Mouse (Mus musculus) embryo, embryonic 10 days (tissue): ENCODE measurements around the gene Kalrn.

ENCODE experiments used
- DNase-seq: peaks from one replicate; pipeline ENCODE4 v3.0.0-alpha.2; 2015; ENCODE audit warnings: low spot score

Gene Kalrn

DNA sequence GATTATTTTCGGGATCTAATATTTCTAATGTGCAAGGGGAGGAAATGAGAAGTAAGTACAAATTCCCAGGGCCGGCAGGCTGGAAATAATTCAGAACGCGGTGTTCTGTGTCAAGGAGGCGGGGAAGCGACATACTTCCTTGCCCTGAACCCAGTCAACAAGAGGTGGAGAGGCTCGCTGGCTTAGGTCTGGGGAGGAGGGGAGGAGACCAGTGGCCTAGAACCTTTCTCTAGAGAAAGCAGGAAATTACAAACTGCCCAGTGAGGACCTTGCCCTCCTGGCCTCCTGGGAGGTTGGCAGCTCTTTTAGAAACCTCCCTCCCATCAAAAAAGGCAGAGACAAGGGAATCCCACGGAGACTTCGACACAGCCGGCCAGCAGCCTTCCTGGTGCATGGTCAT lies 225.8 kb downstream of the Kalrn start:
- no peak for DNase-seq

DNA sequence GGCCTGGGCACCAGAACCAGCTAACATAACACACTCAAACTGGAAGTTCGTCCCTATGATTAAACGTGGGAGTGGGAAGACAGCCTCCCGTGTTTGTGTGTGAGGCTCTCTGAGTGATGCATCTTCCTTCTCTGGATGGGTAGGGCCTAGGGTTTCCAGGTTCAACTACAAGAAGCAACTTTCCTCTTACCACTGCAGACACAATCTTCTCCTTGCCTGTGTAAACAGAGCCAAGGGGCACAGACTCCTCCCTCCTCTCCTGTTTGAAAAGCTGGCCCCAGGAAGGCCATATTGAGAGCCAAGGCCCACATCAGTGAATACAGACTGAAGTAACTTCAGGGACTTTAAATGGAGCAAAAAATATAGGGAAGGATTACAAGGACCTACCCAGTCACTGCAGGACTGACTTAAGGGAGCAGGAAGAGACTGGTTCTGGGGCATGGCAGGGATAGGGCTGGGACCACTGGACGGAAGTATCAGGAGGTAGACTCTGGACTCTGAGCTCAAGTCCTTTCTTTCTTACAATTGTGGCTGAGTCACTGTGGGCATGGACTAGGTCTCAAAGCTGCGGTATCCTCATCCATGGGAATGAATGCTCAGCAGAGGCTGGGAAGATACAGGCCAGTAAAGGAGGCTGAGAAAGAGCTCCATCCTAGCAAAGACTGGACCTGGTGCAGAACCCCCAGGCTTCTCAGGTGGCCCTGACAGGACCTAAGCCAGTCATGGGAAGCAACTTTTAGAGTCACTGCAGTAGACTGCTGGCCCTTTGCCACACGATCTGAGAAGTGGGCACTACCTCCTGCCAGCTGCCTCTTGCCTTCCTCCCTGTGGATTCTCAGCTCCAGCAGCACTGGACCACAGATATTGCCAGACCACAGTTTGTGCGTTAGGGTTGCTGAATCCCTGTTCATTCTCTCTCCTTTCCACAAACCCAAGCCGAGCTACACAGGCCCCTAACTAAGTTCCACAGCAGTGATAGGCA lies 228.1 kb downstream of the Kalrn start:
- DNase-seq: no peak

DNA sequence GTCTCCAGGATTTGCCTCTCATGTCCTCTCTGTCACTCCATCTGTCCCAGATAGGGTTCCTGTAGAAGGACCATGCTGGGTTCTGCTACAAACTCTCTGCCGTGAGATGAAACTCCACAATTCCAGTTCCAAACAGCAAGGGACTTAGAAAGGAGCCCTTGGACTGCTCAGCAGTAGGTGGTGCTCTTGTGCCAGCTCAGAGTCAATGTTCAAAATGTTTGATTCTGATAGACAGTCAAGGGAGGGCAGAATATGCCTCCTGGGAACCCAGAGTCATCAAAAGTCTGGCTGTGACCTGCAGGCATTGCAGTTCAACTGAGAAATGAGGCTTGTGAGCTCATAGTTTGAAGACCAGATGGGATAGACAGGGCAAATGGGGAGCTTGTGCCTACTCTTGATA lies 229.4 kb downstream of the Kalrn start:
- DNase-seq: peak; percentile 68

DNA sequence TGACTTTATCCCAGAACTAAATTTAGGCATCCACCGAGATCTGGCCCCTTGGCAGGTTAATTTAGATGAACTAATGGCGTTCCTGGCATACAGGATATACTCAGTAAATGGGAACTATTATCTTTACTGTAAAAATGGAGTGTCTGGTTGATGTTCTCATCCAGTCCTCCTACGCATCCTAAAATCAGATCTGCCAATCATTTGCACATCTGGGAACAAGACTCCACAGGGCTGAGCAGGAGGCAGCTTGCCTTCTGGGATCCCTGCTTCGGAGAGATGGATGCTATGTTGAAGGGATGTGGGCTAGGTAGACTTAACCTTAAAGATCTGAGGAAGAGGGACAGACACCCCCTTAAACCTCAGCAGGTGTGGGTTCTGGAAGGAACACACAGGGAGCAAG lies 230.2 kb downstream of the Kalrn start:
- DNase-seq: no peak

DNA sequence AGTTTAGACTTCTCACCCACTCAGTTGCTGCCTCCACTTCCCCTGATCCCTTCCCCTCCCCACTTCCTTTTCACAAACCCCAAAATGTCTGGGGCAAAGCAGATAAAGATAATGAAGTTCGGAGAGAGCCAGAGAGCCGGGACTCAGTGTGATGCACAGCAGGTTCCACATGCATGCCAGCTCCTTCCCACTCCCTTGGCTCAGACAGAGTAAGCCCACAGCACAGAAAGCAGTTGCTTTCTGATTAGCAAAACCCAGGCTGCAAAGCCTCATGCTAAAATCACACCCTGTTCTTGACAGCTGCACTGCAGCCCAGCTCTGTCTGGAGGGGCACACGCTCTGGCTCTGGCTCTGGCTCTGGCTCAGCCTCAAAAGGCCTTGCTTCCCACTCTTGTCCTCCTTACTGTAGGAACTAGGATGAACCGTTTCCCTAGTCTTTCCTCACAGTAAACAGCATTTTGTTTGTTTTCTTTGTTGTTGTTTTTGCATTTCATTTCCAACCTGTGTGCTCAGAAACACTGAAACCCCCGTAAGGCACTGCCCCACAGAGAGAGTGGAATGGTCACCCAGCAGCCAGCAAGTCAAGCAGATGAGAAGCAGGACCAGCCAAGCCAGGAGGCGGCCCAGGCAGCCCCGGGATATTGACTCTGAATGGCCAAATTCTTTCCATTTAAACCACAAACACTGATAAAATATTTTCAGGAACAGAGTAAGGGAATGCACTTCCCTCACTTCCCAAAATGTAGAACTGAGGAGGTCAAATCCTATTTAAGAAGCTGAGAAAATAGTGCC lies 230.8 kb downstream of the Kalrn start:
- DNase-seq: no peak

DNA sequence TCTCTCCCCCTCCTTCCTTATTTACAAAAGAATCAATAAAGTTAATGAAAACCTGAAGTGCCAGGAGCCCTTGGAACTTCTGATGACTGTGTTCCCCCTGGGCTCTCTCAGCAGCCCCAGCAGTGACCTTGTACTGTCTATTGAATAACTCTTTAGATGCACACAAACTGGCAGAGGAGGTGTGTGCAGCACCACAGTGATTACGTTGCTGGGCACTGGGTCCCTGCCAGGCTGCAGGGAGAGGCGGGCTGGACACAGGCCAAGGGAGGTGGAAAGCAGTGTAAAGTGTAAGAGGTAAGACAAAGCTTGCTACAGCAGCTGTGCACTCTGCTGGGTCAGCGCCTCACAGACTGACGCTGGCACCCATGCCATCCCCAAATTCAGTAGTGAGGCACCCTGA lies 238.4 kb downstream of the Kalrn start:
- no peak for DNase-seq

DNA sequence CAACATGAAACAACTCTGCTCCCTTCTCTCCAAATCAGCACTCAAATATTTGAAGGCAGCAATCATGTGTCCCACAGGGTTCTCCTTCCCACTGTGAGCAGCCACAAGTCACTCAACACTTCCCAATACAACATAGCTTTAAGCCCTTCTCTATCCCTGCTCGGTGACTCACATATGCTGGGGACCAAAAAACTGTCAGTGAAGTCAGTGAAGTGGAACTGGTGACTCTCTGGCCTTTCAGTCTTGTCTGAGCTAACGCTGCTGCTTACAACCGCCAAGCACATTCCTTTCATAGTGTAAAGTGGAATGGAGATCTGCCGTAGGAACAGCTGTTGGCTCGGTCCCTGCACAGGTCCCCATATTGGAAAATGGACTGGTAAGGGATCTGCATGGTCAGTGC lies 241.7 kb downstream of the Kalrn start:
- peak; percentile 48 for DNase-seq

DNA sequence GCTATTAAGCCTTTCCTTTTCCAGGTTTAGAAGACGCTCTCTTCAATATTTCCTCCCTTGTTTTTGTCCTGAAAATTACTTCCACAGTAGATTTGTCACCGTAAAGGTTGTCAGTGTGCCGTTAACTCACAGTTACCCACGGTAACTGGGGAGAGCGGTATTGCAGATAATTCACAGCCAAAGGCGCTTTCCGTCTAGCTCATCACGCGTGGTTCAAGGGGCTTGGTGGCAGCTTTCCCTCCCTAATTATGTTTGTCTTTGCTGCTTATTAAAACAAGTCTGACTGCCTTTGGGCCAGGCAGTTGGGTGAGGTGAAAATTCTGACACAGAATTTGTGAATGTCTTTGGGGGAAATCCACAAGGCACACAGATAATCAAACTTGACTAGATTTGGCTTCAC lies 243.5 kb downstream of the Kalrn start:
- DNase-seq: no peak

DNA sequence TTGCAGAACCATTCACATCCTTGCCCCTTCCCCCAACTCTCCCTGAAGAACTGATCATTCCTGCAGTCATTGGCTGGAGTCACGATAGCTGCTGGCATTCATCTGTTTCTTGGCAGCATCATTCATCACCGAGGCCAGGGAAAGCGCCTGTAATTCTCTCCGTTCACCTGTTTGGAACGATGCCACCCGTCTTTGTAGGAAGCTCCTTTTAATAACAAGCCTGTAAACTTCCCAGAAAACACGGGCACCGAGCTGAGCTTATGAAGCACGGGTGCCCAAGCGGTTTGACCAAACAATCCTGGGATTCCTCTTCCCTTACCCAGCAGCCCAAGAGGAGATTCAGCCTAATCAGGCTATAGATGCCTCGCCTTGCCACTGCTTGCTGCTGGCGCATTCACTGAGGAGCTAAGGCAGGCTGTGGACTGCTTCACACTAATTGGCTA lies 243.9 kb downstream of the Kalrn start:
- no peak for DNase-seq

DNA sequence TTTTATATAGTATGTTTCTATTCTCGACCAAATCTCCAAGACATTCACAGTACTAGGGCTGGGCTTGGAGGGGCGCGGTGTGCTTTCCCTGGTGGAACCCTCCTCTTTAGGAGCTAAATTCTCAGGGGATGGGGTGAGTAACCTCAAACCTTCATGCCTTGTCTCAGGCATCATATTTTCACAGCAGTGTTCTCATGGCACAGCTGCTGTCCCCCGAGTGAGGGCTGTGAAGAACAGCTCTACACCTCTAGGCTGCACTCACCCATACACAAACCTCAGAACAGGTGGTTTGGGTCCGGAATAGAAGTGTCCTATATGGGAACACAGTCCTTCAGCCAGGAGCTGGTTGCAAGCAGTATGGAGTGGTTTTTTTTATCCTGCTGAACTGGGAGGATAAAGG lies 245.4 kb downstream of the Kalrn start:
- no peak for DNase-seq

DNA sequence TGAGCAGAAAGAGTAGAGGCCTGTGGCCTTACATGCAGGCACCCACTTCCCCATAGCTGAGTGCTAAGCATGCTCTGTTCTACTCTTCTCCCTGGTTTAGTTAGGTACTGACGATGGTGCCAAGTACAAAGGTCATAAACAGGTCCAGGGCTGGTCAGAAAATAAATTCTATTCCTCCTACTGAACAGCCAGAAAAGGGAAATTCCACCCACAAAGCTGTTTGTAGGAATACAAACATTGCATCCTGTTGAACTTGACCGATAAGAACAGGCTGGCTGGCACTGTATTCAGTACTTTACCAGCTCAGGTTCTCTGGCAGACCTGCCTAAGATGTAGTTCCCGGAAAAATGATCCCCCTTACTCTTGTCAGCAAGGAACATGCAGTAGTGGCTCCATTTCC lies 247.5 kb downstream of the Kalrn start:
- no peak for DNase-seq

DNA sequence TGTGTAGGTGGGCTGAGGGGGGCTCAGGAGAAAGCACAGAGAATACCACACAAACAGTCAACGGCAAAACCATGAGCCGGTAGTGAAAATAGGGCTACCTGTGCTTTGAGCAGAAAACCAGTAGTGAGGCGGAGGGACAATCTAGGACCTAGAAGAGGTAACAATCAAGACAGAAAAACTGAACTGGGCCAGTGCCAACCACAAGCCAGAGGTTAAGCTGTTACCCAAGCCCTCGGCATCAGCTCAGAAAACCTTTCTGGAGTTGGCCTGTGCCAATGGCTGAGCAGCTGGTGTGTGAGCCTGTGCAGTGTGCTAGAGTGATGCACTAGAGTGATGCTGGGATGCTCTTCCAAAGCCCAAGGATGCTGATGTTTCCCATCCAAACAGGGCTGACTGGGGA lies 248.2 kb downstream of the Kalrn start:
- no peak for DNase-seq

DNA sequence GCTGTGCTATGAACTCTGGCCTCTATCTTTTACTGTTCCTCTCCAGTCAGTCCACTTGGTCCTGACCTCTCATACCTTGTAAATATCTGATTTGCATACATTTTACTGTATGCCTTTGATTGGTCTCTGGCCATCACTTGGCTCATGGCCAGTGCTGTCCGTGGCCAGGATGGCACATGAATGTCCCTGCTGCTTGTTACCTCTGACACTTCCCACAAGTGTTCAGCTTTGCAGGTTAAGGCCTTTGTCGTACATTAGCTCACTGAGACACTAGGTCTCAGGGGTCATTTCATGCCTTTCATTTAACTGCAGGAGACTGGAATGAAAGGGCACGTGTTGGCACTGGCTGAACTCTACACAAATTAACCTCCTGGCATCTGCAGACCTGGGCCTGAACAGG lies 248.6 kb downstream of the Kalrn start:
- no peak for DNase-seq

DNA sequence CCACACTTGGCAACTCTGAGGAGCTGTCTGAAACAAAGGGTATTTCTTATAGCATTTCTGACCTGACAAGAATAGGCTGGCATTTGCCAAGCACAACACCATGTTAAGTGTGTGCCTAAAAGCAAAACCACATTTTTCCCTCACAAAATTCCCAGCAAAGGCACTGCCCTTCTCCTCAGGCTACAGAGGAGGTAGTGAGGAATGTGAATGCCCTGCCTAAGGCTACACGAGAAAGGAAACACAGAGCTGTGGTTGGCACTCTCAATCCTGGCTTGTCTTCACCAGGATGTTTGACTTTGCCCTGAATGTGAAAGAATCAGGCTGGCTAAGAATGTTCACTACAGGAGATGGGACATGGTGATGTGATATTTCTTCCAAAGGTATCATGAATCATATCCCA lies 249.8 kb downstream of the Kalrn start:
- DNase-seq: no peak

DNA sequence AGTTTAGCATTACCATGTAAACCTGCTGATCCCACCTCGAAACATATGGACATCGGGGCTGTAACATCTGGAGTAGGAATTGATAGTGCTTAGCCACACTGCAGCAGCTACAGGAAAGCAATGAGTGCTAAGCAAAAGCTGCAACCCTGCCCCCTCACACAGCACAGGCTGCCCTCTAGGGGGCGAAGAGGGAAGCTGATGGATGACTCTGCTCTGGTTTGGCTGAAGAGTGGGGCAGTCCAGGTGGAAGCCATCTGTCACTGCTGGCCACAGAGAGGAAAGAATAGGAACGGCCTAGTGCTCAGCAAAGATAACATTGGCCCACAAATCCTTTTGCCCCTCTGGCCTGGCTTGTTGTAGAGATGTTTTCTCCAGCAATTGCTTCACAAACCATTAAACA lies 250.8 kb downstream of the Kalrn start:
- DNase-seq: peak; percentile 89

DNA sequence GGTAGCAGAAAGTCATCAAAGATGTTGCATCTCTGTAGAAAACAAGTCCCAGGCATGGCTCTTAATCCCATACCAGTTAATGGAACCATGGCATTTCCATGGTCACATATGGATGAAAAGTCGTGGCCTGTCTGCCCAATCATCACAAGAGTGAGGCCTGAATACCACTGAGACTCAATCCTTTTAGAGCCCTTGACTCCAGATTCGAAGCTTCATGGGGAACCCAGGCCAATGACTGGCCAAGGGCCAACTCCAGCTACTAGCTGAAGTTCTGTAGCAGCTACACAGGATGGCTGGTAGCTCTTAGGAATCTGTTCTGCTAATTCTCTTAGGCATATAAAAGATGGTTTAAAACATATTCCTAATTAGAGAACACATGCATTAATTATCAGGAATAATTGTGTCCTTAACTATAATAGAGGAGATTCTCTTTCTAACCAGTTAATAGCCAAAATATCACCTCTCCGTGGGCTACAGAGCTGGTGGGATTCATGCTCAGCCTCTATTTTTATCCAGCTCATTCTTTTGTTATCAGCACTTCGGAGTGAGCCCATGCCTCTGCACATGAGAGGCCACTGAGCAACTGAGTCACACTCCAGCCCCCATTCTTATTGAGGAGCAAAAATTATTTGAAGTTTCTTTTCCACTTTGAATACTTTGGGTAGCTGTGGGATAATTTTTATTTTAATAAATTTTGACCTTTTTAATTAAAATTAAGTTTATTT lies 252.1 kb downstream of the Kalrn start:
- no peak for DNase-seq

DNA sequence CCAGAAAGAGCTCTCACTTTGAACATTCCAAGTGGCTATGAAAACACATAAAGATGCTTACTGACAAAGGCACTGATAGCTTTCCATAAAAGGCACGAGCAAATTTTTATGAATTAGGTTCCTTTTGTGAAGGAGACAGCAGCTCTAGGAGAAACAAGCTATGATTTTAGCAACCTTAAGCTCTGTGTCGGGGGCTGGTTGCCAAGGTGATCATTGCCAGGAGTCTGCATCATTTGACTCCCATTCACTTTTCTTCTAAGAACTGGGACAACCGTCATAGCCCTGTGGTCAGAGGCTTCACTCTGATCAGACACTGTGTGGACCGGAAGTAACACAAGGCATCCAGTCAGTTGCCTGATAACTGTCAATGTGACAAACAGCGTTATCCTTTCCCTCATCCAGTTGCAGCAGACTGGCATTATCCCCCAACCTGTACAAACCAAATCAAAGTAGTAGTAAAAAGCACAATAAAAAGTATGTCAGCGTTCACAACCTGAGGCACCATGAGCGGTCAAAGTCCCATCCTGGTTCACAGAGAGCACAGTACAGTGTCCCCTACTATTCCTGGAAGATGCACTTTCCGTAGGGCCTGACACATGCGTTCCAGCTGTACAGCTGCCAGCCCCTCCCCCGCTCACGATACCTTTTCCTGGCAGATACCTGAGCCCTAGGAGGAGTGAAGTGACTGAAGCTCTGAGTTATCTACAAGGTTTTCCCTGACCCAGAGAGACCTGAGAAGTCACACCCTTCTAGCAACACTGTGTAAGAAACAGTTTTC lies 253.1 kb downstream of the Kalrn start:
- DNase-seq: no peak

DNA sequence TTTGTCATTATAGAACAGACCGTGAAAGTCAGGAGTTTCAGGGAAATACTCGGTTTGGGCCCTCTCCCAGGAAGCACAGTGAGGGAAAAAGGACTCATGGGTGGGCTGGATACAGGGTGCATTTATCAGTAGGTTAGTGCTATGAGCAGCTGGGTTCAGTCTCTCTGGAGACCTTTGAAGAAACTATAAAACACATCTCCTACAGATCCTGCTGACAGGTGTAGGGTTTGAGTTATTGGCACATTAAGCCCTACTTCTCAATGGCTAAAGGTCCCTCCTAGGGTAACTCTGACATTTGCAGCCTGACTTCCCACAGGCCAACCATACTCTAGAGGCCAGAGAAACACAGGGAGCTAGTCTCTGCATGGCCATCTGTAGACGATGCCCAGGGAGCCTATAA lies 256.2 kb downstream of the Kalrn start:
- DNase-seq: no peak

DNA sequence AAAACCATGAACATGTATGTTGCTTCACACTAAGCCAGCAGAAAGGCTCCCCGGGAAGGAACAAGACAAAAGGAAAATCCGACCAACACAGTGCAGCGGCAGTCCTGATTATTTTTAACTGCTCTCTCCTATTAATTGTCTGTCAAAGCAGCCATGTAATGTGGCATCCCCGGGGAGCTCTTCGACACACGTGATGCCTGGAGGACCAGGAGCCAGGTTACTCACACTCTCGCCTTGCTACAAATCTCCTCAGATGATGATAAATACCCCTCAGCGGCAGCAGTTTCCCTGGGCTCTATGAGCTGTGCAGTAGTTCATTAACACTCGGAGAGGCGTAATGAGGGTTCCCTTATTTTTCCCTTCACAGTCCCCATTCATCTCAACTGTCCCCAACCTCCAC lies 257.1 kb downstream of the Kalrn start:
- DNase-seq: peak; percentile 34

DNA sequence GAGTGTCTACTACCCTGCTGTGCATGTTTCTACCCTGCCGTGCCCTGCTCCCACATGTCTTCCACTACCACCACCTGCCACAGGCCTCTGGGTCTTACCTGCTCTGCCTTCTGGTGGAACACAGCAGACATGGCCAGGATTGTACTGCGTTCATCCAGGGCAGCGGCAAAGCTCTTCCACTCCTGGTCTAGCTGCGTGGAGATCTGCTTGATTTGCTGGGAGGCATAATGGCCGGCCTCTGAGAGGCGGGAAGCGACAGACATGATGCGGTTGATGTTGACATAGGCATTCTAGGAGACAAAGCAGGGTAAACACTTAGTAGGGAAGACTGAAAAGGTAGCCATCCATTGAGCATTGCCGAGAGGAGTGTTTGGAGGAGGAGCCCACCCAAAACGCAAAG lies 259.3 kb downstream of the Kalrn start:
- no peak for DNase-seq

DNA sequence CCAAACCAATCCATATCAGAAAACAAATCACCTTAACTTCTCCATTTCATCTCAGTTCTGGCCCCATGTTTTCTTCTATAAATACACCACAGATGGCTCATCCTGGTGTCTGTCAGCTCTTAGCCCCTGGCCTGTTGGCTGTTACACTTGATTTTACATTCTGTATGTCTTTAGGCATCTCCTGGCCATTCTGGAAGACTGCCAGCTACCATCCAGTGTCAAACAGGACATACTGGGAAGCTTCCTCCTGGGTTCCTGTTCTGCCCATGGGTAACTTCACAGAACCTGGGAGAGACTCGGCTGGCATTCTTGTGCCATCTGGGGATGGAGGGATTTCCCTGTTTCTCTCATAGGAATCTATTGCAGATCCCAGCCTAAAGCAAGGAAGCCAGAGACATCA lies 261.8 kb downstream of the Kalrn start:
- no peak for DNase-seq

DNA sequence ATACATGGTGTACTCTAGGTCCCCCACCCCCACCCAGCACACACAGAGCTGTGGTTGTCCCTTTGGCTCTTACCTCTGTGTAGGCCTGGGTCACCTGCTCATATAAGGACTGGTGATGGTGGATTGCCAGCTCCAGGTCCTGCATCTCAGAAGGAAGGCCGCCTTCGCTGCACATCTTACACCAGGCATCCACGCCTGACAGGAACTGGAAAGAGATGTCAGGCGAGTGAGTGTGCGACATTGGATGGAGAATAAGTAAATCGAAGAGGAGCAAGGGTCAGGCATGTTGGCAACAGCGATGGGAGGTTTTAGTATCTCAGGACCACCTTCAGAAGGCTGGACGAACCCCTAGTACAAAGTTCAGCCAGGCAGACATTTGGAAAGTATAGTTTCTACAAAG lies 263.0 kb downstream of the Kalrn start:
- no peak for DNase-seq
